Mouse (Mus musculus): ENCODE results near the gene Sephs1.
A peak's percentile ranks its signal among the peaks of the same experiment; 100 is the strongest.

Sephs1 gene

DNA sequence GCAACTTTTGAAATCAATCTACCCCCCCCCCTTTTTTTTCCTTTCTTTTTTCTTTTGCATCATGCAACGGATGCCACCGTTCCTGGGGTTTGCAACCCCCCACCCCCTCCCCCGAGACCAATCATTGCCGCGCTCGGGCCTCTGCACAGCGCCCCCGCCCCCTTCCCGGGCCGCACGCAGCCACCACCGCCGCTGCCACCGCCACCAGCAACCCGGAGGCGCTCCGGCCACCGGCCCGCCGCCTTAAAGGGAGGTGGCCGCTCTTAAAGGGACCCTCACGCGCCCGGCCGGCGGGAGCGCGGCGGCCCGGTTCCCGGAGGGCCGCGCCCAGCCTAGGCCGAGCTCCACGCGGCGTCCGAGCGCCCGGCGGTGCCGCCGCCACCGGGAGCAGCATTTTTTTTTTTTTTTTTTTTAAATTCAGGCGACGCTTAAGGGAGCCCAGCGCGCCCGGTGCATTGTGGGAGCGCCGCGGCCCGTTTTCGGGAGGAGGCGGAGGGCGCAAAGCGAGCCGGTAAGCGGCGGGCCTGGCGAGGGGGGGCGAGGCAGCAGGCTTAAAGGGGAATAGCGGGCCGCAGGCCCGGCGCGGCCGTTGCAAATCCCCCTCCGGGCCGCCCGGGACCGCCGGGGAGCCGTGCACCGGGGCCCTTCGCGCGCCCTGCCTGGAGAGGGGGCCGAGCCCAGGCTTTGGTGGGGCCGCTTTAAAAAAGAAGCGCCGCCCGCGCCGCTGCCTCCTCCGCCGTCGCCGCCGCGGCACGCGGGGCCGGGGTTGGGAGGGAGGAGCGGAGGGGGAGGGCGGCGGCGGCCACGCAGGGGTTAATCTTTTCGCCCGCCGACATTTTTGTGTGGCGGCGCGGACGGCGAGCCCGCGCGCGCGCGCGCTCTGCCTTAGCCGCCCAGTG is at the start of gene Sephs1:
TSS of gene Sephs1 (plus strand) at position 215 of the 899 bp plus-strand sequence.
- DNase-seq = peak; percentile 93

DNA sequence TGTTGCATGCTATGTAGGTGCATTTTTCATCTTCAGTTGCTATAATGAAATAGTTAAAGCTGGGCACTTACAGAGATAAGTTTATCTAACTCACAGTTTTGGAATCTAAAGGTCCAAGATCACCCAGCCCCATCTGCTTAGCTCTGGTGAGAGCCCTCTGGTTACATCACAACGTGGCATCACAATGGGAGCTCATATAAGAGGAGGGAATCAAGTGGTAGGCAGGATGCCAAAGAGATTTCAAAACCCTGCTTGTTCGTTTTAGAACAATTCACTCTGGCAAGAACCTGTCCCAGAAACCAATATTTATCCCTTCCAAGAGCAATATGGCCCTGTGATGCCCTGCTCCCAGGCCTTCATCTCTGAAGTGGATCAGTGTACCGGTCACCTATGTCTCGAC is 49.2 kb upstream of the Sephs1 start:
- no peak for DNase-seq

DNA sequence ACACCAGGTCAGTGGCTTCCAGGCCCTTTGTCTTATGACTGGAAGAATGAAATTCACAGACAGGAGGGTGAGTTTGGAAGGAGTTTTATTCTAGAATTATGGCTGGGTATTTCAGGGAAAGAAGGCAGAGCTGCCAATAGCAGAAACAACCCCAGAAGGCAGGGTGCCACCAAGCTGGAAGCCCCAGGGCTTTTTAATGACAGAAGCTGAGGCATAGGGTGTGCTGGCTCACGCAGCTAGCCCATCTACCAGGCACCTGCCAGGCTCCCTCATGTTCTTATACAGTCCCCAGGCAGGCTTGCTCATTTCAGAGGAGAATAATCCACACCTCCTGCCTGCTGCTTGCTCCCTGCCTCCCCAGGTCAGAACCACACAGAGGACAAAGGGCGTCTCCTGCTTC is 31.9 kb upstream of the Sephs1 start:
- no peak for DNase-seq

DNA sequence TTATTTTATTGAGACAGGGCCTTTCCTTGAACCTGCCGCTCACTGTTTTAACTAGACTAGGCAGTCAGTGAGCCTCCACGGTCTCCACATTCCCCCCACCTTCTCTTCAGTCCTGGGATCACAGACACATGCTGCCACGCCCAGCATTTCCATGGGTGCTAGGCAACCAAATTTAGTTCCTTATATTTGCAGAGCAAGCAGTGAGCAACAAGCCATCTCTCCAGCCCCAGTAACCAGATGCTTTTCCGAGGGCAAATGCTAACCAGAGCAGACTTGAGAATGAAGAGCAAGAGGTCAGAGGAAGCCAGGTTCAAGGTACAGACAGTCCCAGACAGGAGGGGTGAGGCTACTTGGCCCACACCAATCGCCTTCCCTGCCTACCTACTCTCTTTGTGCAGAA is 24.2 kb upstream of the Sephs1 start:
- no peak for DNase-seq

DNA sequence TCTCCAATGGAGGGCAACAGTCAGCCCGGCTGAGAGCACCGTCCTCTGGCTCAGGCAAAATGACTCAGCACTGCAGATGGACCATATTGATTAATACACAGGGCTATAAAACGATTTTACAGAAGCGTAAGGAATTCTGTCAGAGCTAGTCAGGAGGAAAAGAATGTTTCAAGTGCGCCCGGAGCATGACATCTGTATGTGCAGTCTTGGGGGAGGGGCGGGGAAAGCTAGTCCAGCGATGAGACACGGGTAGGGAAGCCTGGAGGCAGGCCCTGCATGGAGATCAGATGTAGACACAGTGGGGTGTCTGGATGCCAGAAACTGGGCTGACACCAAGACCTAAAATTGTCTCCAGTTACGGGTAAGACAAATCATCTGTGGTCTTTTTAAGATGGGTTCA is 23.2 kb upstream of the Sephs1 start:
- DNase-seq = peak; percentile 30

DNA sequence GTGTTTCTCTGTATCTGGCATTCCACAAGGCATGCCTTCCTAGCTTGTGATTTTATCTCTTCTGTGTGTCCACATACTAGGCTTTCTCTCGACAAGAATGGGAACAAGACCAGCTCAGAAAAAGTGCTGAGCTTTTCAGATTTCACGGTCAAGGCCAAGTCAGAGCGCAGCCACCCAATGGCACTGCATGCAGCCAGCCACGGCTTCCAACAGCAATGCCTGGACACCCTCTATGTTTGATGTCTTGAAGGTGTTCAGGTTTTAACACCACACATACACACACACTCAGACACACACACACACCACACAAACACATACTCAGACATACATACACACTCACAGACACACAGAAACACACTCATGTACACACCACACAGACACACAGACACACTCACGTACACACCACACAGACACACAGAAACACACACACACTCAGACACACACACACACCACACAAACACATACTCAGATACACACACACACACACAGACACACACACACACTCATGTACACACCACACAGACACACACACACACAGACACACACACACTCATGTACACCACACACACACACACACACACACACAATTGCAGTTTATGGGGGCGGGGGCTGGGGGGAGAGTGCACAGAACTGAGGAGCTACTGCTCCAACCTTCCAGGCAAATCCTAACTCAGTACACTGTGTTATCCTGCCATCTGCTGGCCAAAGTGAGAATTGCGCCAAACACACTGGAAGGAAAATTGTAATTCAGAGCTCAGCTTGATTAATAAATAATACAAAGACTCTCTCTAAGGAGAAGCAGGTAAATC is 17.2 kb upstream of the Sephs1 start:
- DNase-seq = peak; percentile 82

DNA sequence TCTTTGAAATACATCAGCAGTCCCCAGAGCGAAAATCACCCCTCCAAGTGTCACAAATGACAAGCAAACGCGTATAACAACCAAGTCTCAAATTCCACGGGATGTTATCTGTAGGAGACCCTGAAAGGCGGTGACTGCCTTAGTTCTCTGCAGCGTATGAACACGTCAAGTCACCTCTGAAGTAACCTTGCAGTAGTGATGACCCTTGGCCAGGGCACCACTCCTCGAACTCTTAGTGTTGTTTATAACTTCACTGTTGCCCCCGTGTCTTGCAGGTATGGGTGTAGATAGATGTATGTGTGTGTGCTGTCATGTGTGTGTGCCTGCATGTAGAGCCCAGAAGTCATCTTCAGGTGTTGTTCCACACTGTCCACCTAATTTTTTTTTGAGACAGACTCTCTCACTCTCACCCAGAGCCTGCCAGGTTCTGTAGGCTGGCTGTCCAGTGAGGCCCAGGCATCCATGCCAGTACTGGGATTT is 16.5 kb upstream of the Sephs1 start:
- DNase-seq = no peak

DNA sequence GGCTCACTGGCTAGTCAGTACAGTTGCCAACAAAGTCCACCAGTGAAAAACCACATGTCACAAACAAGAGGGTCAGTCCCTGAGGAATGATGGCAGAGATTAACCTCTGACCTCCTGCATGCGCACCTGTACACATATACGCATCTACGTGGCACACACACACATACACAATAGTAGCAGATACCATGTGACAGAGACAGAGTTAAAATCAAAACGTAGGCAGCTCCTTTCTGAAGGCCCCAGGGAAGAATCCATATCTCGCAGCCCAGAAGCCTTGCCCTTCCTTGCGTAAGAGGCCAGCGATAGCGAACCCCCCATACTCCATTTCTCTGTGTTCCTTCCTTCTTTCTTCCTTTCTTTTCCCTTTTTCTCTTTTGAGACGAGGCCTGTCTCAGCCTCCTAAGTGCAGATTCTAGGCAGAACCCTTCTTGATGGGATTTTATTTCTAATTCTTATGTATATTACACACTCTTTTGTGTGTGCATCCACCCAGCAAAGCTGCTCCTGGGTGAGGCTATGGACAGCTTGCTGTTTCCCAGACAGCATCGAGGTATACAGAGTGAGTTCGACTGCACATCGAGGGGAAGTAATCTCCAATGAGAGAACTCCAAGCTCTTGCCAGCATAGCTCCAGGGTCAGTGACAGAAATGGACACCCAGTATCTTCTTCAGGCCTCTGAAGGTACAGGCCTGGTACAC is 13.2 kb upstream of the Sephs1 start:
- DNase-seq = no peak

DNA sequence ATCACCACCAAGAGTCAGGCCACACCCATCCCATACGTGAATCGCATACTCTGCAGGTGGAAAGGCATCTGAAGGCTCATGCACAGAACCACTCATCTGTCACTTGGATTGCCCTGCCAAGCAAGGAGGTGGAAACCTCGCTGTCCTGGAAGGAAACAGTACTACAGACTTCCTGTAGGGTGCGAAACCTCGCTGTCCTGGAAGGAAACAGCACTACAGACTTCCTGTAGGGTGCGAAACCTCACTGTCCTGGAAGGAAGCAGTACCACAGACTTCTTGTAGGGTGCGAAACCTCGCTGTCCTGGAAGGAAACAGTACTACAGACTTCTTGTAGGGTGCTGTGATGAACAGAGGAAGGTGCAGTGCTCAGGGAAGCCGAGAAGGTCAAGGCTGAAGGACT is 8.6 kb upstream of the Sephs1 start:
- DNase-seq = no peak

DNA sequence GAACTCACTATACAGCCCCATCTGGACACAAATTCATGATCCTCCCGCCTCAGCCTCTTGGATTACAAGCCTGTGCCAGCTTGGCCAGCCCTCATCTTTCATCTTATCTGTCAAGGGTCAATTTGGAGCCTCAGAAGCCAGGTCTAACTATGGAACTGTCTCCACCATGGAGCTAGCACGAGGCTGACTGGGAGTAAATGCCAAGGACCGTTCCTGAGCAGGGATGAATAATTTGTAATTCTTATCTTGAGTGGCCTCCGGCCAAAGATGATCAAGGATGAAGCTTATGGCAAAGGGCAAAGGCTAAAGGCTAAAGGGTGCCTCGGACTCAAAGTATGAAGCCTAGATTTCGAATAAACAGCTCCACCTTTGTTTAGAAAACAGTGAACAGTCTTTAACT is 8.0 kb upstream of the Sephs1 start:
- DNase-seq = no peak

DNA sequence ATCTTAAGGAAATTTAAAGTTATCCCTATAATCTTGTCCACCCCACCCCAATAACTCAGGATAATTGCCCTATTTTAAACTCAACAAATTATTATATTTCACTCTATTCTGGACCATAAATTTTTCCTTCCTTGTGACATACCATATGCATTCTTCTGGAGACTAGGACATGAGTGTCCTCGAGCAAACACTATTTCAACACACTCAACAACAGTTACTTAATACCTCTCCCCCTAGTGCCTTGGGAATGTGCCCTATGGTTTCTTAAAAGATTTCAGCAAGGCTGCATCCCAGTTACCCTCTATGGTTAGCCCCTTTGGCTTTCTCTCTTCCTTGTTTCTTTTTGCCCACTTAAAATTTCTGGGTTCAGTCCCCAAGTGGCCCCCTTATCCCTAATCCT is 6.3 kb upstream of the Sephs1 start:
- DNase-seq = no peak

DNA sequence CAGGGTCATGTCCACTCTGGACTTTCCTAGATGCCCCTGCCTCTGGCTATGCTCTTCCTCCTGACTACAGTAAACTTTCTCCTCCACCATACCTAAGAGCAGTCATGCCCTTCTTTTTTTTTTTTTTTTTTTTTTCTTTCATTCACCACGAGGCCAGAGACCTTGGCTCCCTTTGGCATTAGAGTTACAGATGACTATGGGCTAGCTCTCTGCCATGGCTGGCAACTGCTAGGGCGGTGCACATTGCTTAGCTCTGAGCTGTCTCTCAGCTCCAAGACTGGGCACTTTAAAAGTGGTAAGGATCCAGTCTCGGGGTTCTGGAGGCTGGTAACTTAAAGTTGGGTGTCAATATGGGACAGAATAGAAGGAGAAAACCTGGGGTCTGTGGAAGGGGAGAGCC is 5.2 kb upstream of the Sephs1 start:
- no peak for DNase-seq

DNA sequence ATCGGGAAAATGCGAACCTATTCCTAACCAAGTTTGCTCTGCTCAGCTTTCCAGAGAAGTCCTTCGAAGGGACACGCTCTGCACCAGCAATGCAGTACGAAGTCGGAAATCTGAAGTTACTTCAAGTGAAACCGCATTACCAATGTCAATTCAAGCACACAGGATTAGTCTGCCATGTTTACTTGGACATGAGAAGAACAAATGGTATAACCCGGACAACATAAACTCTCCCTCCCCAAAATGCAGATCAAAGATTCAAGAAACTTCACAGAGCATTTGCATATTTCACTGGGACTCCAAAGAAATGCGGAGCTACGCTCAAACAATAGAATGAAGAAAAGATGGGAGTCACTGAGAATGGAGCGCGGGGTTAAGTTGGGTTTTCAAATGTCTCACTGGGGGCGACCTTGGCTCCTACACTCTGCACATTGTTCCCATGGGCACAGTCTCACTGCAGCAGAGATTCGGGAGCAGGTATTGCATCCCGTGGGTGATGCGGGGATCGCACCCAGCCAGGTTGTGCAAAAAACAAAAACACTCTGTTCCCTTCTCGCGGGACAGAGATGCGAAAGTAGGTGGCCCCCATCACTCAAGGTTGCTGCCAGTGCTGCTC is 521 bp upstream of the Sephs1 start:
- DNase-seq = peak; percentile 63

DNA sequence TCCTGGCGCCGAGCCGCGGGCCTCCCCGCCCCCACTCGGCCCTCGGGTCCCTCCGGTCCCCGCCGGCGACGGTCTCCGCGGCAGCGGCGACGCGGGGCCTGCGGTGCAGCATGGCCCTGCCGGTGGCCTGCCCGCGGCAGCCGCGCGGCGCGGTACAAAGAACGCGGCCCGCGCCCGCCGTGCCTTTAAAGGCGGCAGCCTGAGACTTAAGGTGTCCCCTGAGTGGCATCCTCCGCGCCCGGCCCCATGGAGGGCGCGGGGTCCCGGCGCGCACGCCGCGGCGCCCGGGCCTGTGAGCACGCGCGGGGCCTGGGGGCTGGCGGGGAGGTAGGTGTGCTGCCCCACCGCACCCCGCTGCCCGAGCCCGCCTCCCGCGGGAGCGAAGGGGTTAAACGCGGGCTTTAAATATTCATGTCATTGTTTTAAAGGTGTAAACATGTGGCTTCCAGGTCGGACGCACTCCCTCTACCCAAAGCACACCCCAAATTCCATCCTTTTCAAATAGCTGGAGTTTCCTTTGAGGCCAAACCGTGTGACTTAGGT is 956 bp downstream of the Sephs1 start:
- DNase-seq = peak; percentile 87

DNA sequence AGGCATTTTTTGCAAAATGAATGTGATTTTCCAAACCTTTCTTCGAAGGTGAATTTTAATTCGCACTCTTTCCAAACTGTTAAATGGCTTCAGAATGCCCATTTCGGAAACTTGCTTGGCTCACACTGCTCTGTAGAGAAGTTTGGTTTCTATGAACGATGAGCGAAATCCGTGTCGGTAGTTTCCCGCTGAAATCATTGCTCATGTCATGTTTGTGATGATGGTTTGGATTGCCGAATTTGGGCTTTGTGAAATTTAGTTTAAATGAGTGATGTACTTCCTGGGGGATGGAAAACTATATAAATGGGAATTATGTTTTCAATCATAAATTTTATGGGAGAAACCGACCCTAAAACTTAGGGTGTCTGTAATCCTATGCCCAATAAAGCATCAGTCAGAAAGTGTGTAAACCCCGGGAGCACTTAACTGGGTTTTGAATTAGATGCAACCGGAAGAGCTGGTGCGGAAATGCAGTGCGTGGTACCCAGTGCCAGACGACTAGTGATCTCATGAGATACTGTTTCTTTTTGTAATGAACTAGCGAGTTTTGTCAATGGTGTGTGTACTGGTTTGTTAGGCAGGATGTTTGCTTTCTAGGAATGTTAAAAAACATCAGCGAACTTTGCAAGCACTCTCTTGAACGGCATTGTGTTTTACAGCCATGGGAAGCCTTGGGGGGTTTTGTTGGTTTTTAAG is 1.8 kb downstream of the Sephs1 start:
- DNase-seq = peak; percentile 40

DNA sequence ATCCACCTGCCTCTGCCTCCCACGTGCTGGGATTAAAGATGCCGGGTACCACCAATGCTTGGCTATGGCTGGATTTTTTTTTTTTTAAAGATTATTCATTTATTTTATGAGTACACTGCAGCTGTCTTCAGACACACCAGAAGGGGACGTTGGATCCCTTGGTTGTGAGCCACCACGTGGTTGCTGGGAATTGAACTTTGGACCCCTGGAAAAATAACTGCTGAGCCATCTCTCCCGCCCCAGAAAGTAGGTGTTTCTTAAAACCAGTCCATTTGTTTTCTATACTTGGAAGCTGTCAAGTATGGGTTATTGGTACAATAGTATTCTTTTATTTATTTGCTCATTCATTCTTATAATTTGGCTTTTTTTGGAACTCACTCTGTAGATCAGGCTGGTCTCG is 5.5 kb downstream of the Sephs1 start:
- no peak for DNase-seq

DNA sequence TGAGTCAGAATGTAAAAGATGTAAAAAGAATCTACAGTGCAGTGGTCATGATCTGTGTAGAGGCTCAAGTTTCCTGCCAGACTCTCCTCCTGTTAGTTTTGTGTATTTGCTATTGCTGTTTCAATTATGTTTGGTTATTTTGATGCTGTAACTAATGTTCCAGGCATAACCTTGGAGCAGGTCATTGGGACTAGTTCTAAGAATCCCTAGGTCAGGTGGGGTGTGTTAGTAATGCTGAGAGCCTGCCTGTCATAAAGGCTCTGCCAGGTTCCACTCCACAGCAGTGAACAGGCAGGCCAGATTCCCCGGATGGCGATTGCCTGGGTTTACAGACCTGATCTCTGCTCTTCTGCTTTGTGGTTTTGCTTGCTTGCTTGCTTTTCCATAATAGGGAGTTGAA is 14.2 kb downstream of the Sephs1 start:
- DNase-seq = no peak

DNA sequence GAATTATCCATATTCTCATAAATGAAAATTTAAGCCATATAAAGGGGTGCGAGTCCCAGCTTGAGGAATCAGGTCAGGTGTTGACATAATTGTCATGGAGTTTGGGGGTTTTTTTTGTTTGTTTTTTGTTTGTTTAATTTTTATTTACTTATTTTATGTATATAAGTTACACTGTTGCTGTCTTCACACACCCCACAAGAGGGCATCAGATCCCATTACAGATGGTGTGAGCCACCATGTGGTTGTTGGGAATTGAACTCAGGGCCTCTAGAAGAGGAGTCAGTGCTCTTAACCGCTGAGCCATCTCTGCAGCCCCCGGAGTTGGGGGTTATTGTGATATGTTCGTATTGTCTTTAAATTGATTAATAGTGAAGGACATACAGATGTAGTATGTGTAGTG is 15.6 kb downstream of the Sephs1 start:
- no peak for DNase-seq

DNA sequence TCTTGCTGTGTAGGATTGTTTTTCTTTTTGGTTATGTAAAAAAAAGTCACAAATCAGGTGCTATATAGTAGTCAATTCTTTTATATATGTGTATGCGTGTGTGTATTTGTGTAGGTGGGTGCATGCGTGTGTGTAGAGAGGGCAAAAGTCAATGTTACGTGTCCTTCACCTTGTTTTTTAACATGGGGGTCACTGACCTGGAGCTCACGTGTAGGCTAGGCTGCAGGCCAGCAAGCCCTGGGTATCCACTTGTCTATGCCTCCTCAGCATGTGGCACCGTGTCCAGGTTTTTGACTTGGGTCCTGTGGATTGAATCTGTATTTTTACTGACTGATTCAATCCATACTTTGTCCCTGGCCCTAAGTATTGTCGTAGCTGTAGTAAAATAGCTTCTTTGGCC is 19.3 kb downstream of the Sephs1 start:
- no peak for DNase-seq

DNA sequence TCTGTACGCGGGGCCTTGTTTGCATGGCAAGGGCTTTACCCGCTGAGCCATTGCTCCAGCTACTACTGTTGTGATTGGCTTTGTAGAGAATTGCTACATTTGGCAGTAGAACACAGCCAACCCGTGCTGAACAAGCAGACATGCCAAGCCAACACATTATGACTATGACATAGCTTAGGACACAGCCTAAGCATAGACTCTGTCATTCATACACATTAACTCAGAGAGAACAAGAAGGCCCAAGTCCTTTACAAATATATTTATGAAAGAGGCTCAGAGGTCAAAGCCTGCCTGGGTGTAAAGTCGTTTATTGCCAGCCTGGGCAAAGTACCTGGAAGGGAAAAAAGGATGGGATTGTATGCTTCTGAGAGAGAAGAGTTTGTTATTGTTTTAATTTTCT is 21.0 kb downstream of the Sephs1 start:
- DNase-seq = no peak

DNA sequence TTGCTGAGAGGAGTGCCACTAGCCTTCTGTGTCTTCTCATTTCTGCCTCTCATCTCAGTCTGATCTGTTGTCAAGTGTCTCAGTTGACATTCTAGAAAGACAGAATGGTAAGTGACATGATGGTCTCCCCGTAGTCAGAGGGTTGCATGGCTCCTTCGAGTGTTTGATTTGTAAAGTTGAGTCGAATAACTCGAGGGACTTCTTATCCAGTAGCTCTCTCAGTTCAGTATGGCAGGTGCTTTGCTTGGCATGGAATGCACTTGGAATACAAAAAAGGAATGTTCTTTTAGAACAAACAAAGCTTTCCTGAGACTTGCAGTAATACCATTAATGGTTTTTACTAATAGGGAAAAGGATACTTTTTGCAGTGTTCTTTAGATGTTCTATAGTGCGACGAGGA is 25.8 kb downstream of the Sephs1 start:
- DNase-seq = no peak

DNA sequence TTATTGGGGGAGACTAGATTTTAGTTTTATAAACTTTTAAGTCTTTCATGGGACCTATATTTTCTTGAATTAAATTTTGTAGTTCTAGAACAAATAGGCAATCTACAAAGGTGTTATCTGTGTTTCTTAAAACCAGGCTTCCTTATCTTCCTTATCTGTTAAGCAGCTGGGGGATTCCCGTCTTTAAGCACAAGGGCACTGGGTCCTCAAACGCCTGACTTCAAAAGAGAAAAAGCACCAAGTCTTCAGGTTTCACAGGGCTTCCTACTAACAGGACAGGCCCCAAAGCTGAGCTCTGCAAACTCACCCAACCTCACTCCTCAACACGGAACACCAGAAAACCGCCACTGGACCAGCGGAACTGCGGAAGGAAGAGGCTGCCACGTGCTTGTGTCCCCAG is 26.6 kb downstream of the Sephs1 start:
- DNase-seq = no peak
